Mouse (Mus musculus) cerebellum, adult 2 months (tissue): ENCODE results near the gene Slc10a7. TPM values are rescaled to one million over a fixed set of nuclear protein-coding genes. Genes with fewer than 3 reads are reported as not detected.

ENCODE experiments used
- DNase-seq, 2 experiments: peaks; one replicate each; pipeline ENCODE4 v3.0.0; 2021
- H3K27ac ChIP-seq: fragments of 200-500 bp; 2 replicates; pipeline ENCODE4 v1.5.1; 2012; ENCODE audit warnings: low read length, control low read depth, inconsistent platforms; ENCODE audit not compliant: insufficient read depth
- H3K27me3 ChIP-seq: fragments of 200-500 bp; 2 replicates; pipeline ENCODE4 v1.6.1; 2012; ENCODE audit warnings: inconsistent platforms, mild to moderate bottlenecking, low read length, moderate library complexity; ENCODE audit not compliant: control insufficient read depth, insufficient read depth
- H3K4me1 ChIP-seq: fragments of 200-500 bp; 2 replicates; pipeline ENCODE4 v1.6.1; 2011; ENCODE audit warnings: low read length; ENCODE audit not compliant: control insufficient read depth, insufficient read depth
- H3K4me3 ChIP-seq: fragments of 200-500 bp; replicated peaks from 2 replicates; pipeline ENCODE3; 2011; ENCODE audit warnings: mild to moderate bottlenecking, low read depth, low read length, control low read depth; ENCODE audit not compliant: insufficient read depth
- CTCF ChIP-seq: fragments of 200-500 bp; IDR thresholded peaks from 2 replicates; pipeline ENCODE4 v1.5.1; 2011; ENCODE audit warnings: low read depth, mild to moderate bottlenecking, control low read depth, low read length, moderate library complexity, borderline replicate concordance; ENCODE audit not compliant: insufficient read depth
- POLR2A ChIP-seq: fragments of 200-500 bp; IDR thresholded peaks from 2 replicates; pipeline ENCODE4 v1.6.1; 2011; ENCODE audit warnings: low read length, control low read depth, borderline replicate concordance; ENCODE audit not compliant: insufficient read depth
- WGBS: fragments of 180-500 bp; shearing (Covaris S2); methylation state at CpG from one replicate; pipeline ENCODE4 v1.1.7; 2018; 5-methylcytosine and 5-hydroxymethylcytosine counted together
- polyA plus RNA-seq: library from polyadenylated mRNA; depleted of rRNA; stranded (reverse); fragments of >200 nt; gene quantifications from 2 replicates; pipeline ENCODE4 v1.2.3, GENCODE M21; 2012

The Slc10a7 gene
- polyA plus RNA-seq, 1 experiment: 6.7 TPM

- no peaks in the 10 kb centered on the region for H3K4me1 ChIP-seq
- no peaks in the 10 kb centered on the region for H3K27me3 ChIP-seq
- TF ChIP-seq POLR2A (no peak), CTCF (no peak)
- H3K27ac ChIP-seq: no peak overlapping the region
- 92% methylated on average over 3 of the region's 3 CpGs for WGBS
- no peak for DNase-seq
- H3K4me3 ChIP-seq: no peak overlapping the region
These were observed 68.9 kb downstream of the Slc10a7 start for GRCm38 (mm10) chr8:78578036-78578435.

DNA sequence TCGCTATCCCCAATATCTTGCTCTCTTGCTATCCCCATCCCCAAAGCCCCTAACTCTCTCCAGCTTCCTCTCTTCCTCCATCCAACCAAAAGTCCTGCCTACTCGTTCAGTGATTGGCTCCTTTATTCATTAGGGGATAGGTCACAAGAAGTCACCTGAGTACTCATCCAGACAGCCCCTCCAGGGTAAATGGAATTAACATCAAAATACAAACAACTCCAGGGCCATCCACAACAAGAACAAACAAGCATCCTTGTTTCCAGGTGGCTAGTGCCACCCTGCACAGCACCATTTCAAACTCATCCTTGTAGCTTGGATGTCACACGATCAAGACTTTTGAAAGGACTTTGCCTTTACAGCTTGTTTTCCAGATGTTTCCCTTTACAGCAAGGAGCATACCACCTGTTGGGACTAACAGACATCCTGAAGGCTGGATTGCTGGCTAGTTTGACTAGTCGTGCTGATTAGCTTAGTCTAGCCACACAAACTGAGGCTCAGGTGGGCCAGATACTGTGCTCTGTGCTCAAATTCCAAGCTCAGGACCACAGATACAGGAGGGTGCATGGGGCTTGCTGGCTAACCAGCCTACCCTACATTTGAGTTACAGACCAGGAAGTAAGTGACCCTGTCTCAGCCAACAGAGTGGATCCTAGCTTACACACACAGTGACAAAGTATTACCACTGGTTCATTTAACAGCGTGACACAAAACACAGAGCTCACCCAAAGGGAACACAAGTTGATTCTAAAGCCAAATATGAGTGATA is 75.0 kb downstream of the Slc10a7 start:
- no peaks in the 10 kb centered on the region for H3K27me3 ChIP-seq
- TF ChIP-seq CTCF: no peak
- no peak for TF ChIP-seq POLR2A
- no peak overlapping the region for H3K4me3 ChIP-seq
- no peak overlapping the region for H3K27ac ChIP-seq
- WGBS: 83% methylated on average over 5 of the region's 5 CpGs
- no peaks in the 10 kb centered on the region for H3K4me1 ChIP-seq
- no peak for DNase-seq

GRCm38 (mm10) chr8:78584863-78585262 is 75.7 kb downstream of the Slc10a7 start:
- TF ChIP-seq POLR2A (no peak), CTCF (no peak)
- 74% methylated on average over 3 of the region's 3 CpGs for WGBS
- Histone ChIP-seq H3K27ac (no peak overlapping the region), H3K4me3 (no peak overlapping the region), H3K27me3 (no peaks in the 10 kb centered on the region), H3K4me1 (no peaks in the 10 kb centered on the region)
- DNase-seq: no peak

DNA sequence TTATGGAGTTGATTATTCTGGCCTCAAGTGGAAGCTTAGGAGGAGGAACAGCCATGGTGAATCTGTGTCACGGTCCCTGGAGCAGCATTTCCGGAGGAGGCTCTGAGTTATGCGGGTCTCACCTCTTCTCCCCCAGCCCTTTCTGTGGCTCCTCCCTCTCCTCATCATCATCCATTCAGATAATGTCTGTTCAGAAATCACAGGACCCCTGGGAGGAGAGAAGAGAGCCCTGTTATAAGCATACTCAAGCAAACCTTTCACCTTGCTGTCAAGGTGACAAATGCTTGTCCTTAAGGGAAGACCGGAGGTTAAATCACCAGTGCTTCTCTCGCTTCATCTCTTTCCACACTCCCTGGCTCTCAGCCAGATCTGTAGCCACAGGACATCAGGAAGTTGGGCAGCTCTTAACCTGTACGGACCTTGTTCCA is 86.3 kb downstream of the Slc10a7 start:
- Histone ChIP-seq H3K27ac (no peak overlapping the region), H3K4me3 (no peak overlapping the region), H3K4me1 (0 out of 2 replicates have a peak, but pooled peaks cover 3% of the 10 kb centered on the region), H3K27me3 (no peaks in the 10 kb centered on the region)
- no peak for TF ChIP-seq CTCF
- TF ChIP-seq POLR2A: no peak
- DNase-seq: peak in 1 of 2 experiments; percentile 27
- WGBS: 26% methylated on average over 6 of the region's 6 CpGs

DNA sequence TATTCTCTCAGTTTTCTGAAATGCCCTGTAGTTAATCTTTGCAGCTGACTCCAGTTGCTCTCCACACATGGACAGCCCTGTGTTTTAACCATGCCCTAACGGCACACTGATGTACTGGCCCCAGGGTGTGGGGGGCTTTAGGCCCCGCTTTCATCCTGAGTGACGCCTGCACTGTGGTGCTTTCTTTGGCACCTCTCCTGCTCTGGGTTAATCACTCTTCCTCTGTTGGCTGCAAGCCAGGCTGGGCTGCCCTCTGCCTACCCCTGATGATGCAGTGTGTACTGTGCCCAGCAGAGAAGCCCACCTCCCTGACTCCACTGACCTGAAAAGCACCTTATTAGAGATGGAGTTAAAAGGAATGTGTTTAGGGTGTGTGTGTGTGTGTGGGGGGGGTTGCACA is 89.1 kb downstream of the Slc10a7 start:
- TF ChIP-seq CTCF: no peak
- Histone ChIP-seq H3K27me3 (no peaks in the 10 kb centered on the region), H3K4me3 (no peak overlapping the region), H3K27ac (no peak overlapping the region), H3K4me1 (0 out of 2 replicates have a peak, but pooled peaks cover 3% of the 10 kb centered on the region)
- 28% methylated on average over 3 of the region's 3 CpGs for WGBS
- no peak for DNase-seq

GRCm38 (mm10) chr8:78603084-78603483 is 93.9 kb downstream of the Slc10a7 start:
- 97% methylated on average over 5 of the region's 5 CpGs for WGBS
- Histone ChIP-seq H3K4me3 (no peak overlapping the region), H3K27me3 (no peaks in the 10 kb centered on the region), H3K4me1 (0 out of 2 replicates have a peak, but pooled peaks cover 3% of the 10 kb centered on the region), H3K27ac (no peak overlapping the region)
- no peak for DNase-seq
- TF ChIP-seq POLR2A: no peak
- no peak for TF ChIP-seq CTCF

DNA sequence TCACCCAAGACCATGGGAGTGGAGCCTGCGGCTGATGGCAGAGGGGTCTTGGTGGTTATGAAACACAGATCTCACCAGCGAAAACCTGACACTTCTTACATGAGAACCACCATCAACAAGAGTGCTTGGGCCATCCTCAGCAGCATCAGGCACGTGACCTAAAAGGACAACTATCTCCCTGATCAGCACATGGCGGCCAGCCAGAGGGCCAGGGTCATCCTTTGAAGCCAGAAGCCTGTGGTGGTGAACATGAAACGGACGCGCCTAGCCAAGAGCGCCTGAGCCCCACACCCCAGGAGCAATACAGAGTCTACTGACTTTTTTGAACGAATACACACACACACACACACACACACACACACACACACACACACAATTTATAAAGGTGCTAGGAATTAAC is 95.3 kb downstream of the Slc10a7 start:
- H3K4me3 ChIP-seq: no peak overlapping the region
- H3K4me1 ChIP-seq: no peaks in the 10 kb centered on the region
- whole genome bisulfite sequencing: 73% methylated on average over 9 of the region's 9 CpGs
- DNase-seq: no peak
- TF ChIP-seq CTCF (no peak), POLR2A (no peak)
- H3K27me3 ChIP-seq: no peaks in the 10 kb centered on the region
- H3K27ac ChIP-seq: no peak overlapping the region

DNA sequence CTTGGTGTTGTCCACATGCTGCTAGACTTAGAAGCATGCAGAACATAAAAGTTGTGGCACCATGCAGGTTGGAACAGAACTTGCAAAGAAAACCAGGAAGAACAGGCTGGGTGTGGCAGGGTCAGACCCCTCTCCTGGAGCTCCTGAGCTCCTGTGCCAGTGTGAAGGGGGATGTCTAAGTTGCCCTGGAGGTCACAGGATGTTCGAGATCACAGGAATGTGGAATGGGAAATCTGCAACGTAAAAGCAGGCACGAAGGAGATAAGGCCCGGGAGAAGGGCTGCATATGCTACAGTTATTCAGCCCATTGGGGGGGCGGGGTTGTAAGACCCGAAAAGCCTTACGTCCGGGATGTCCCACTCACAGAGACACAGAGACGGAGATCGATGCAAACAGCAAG is 100.2 kb downstream of the Slc10a7 start:
- 95% methylated on average over 10 of the region's 10 CpGs for WGBS
- no peak for TF ChIP-seq CTCF
- TF ChIP-seq POLR2A: no peak
- H3K27me3 ChIP-seq: no peaks in the 10 kb centered on the region
- DNase-seq: no peak
- H3K4me3 ChIP-seq: no peak overlapping the region
- no peak overlapping the region for H3K27ac ChIP-seq
- H3K4me1 ChIP-seq: no peaks in the 10 kb centered on the region
